Mouse (Mus musculus) liver, embryonic 12.5 days (tissue): ENCODE results near the gene Tex33. TPM values are rescaled to one million over a fixed set of nuclear protein-coding genes. Genes with fewer than 3 reads are reported as not detected.

ENCODE experiments used
- ATAC-seq: fragments of 200-750 bp; cut with Nextera tagmentation; 2 replicates; pipeline ENCODE4 v1.8.0; 2017; ENCODE audit warnings: moderate number of reproducible peaks, mild to moderate bottlenecking, moderate library complexity
- H3K27ac ChIP-seq: fragments of 300-500 bp; sonication (generic); 2 replicates; pipeline ENCODE4 v1.5.1; 2016; ENCODE audit warnings: mild to moderate bottlenecking
- H3K27me3 ChIP-seq: fragments of 300-500 bp; sonication (generic); replicated peaks from 2 replicates; pipeline ENCODE4 v1.6.1; 2016; ENCODE audit warnings: mild to moderate bottlenecking, moderate library complexity
- H3K36me3 ChIP-seq: fragments of 300-500 bp; sonication (generic); 2 replicates; pipeline ENCODE4 v1.6.1; 2016; ENCODE audit warnings: mild to moderate bottlenecking, moderate library complexity
- H3K4me1 ChIP-seq: fragments of 300-500 bp; sonication (generic); 2 replicates; pipeline ENCODE4 v1.6.1; 2016
- H3K4me2 ChIP-seq: fragments of 300-500 bp; sonication (generic); 2 replicates; pipeline ENCODE4 v1.6.1; 2016; ENCODE audit warnings: mild to moderate bottlenecking, moderate library complexity
- H3K4me3 ChIP-seq: fragments of 300-500 bp; sonication (generic); 2 replicates; pipeline ENCODE4 v1.5.1; 2016; ENCODE audit warnings: mild to moderate bottlenecking, moderate library complexity
- H3K9ac ChIP-seq: fragments of 300-500 bp; sonication (generic); 2 replicates; pipeline ENCODE4 v1.6.1; 2016; ENCODE audit warnings: mild to moderate bottlenecking, moderate library complexity
- H3K9me3 ChIP-seq: fragments of 300-500 bp; sonication (generic); replicated peaks from 2 replicates; pipeline ENCODE4 v1.6.1; 2016; ENCODE audit warnings: mild to moderate bottlenecking, moderate library complexity
- WGBS: fragments of 180-500 bp; shearing (Covaris S2); methylation state at CpG from one replicate; pipeline ENCODE4 v1.1.7; 2016; ENCODE audit not compliant: insufficient replicate concordance; 5-methylcytosine and 5-hydroxymethylcytosine counted together
- polyA plus RNA-seq: library from polyadenylated mRNA; unstranded; fragments of >200 nt; fragmentation: Nextera tagmentation; extraction: Ambion mirVana; gene quantifications from 2 replicates; pipeline ENCODE4 v1.2.1, GENCODE M21; 2016

The Tex33 gene
- polyA plus RNA-seq, 1 experiment from 2014 or later = not detected

- Histone ChIP-seq H3K36me3 (no peaks in the 10 kb centered on the region), H3K9ac (no peak overlapping the region), H3K27ac (no peak overlapping the region), H3K4me1 (peaks cover 9% of the 10 kb centered on the region; the same call in 1 of the 2 replicates), H3K9me3 (no peaks in the 10 kb centered on the region), H3K4me2 (no peak overlapping the region), H3K27me3 (peaks cover 16% of the 10 kb centered on the region; the same call in 1 of the 2 replicates), H3K4me3 (no peak overlapping the region)
- ATAC-seq = no peak
- WGBS = 78% methylated on average over 1 of the region's 1 CpGs
Measured at GRCm38 (mm10) chr15:78385564-78385963, 10.1 kb downstream of the Tex33 start.

GRCm38 (mm10) chr15:78384220-78385116, 11.2 kb downstream of the Tex33 start:
- H3K9me3 ChIP-seq = no peaks in the 10 kb centered on the region
- H3K4me2 ChIP-seq = no peak overlapping the region
- WGBS = 60% methylated on average over 7 of the region's 7 CpGs
- H3K36me3 ChIP-seq = no peaks in the 10 kb centered on the region
- no peak overlapping the region for H3K4me3 ChIP-seq
- H3K27me3 ChIP-seq = peaks cover 16% of the 10 kb centered on the region; the same call in 1 of the 2 replicates
- no peak overlapping the region for H3K27ac ChIP-seq
- no peak overlapping the region for H3K9ac ChIP-seq
- H3K4me1 ChIP-seq = peaks cover 9% of the 10 kb centered on the region; the same call in 1 of the 2 replicates
- ATAC-seq = no peak

- WGBS = 65% methylated on average over 11 of the region's 11 CpGs
- Histone ChIP-seq H3K27ac (no peak overlapping the region), H3K9ac (no peak overlapping the region), H3K9me3 (no peaks in the 10 kb centered on the region), H3K36me3 (no peaks in the 10 kb centered on the region), H3K4me2 (no peak overlapping the region), H3K27me3 (peaks cover 10% of the 10 kb centered on the region; the same call in 1 of the 2 replicates), H3K4me3 (no peak overlapping the region), H3K4me1 (peaks cover 9% of the 10 kb centered on the region; the same call in 1 of the 2 replicates)
- ATAC-seq = no peak
Measured at GRCm38 (mm10) chr15:78383450-78384219, 12.1 kb downstream of the Tex33 start.

GRCm38 (mm10) chr15:78382115-78382514, 13.6 kb downstream of the Tex33 start:
- Histone ChIP-seq H3K27me3 (peaks cover 8% of the 10 kb centered on the region; the same call in 1 of the 2 replicates), H3K4me1 (peaks cover 9% of the 10 kb centered on the region; the same call in 1 of the 2 replicates), H3K9me3 (no peaks in the 10 kb centered on the region), H3K27ac (no peak overlapping the region), H3K4me3 (no peak overlapping the region), H3K4me2 (no peak overlapping the region), H3K36me3 (no peaks in the 10 kb centered on the region), H3K9ac (no peak overlapping the region)
- no peak for ATAC-seq
- WGBS = 83% methylated on average over 4 of the region's 4 CpGs

GRCm38 (mm10) chr15:78380741-78381140, 15.0 kb downstream of the Tex33 start:
- H3K27ac ChIP-seq = no peak overlapping the region
- no peak overlapping the region for H3K4me2 ChIP-seq
- no peak overlapping the region for H3K4me3 ChIP-seq
- 56% methylated on average over 4 of the region's 4 CpGs for WGBS
- no peak for ATAC-seq
- no peaks in the 10 kb centered on the region for H3K36me3 ChIP-seq
- peaks cover 9% of the 10 kb centered on the region; the same call in 1 of the 2 replicates for H3K4me1 ChIP-seq
- no peaks in the 10 kb centered on the region for H3K9me3 ChIP-seq
- peaks cover 5% of the 10 kb centered on the region; the same call in 1 of the 2 replicates for H3K27me3 ChIP-seq
- H3K9ac ChIP-seq = no peak overlapping the region

- Histone ChIP-seq H3K27me3 (peaks cover 5% of the 10 kb centered on the region; the same call in 1 of the 2 replicates), H3K9ac (no peak overlapping the region), H3K4me1 (peaks cover 9% of the 10 kb centered on the region; the same call in 1 of the 2 replicates), H3K4me2 (no peak overlapping the region), H3K36me3 (no peaks in the 10 kb centered on the region), H3K9me3 (no peaks in the 10 kb centered on the region), H3K27ac (no peak overlapping the region), H3K4me3 (no peak overlapping the region)
- no peak for ATAC-seq
- WGBS = 59% methylated on average over 2 of the region's 2 CpGs
Measured at GRCm38 (mm10) chr15:78380208-78380607, 15.5 kb downstream of the Tex33 start.

GRCm38 (mm10) chr15:78378556-78378955, 17.2 kb downstream of the Tex33 start:
- Histone ChIP-seq H3K4me2 (no peak overlapping the region), H3K36me3 (no peaks in the 10 kb centered on the region), H3K9me3 (no peaks in the 10 kb centered on the region), H3K4me1 (no peaks in the 10 kb centered on the region), H3K27ac (no peak overlapping the region), H3K27me3 (peaks cover 5% of the 10 kb centered on the region; the same call in 1 of the 2 replicates), H3K9ac (no peak overlapping the region), H3K4me3 (no peak overlapping the region)
- ATAC-seq = no peak
- 63% methylated on average over 10 of the region's 10 CpGs for WGBS

- H3K27ac ChIP-seq = no peak overlapping the region
Measured at GRCm38 (mm10) chr15:78377859-78378258, 17.9 kb downstream of the Tex33 start.

GRCm38 (mm10) chr15:78374204-78374603, 21.5 kb downstream of the Tex33 start:
- Histone ChIP-seq H3K4me3 (no peak overlapping the region), H3K4me1 (no peaks in the 10 kb centered on the region), H3K9ac (no peak overlapping the region), H3K9me3 (no peaks in the 10 kb centered on the region), H3K27me3 (peaks cover 21% of the 10 kb centered on the region), H3K4me2 (no peak overlapping the region), H3K36me3 (no peaks in the 10 kb centered on the region), H3K27ac (no peak overlapping the region)
- whole genome bisulfite sequencing = 69% methylated on average over 3 of the region's 3 CpGs
- no peak for ATAC-seq

More at GRCm38 (mm10) chr15:78377859-78378258, 17.9 kb downstream of the Tex33 start:
- no peaks in the 10 kb centered on the region for H3K9me3 ChIP-seq
- no peak overlapping the region for H3K4me3 ChIP-seq
- ATAC-seq = no peak
- no peak overlapping the region for H3K4me2 ChIP-seq
- 67% methylated on average over 10 of the region's 10 CpGs for WGBS
- H3K36me3 ChIP-seq = no peaks in the 10 kb centered on the region
- no peak overlapping the region for H3K9ac ChIP-seq
- peaks cover 5% of the 10 kb centered on the region; the same call in 1 of the 2 replicates for H3K27me3 ChIP-seq
- H3K4me1 ChIP-seq = no peaks in the 10 kb centered on the region

GRCm38 (mm10) chr15:78372796-78373195, 22.9 kb downstream of the Tex33 start:
- no peak overlapping the region for H3K4me2 ChIP-seq
- ATAC-seq = no peak
- no peaks in the 10 kb centered on the region for H3K4me1 ChIP-seq
- H3K27me3 ChIP-seq = peaks cover 18% of the 10 kb centered on the region
- H3K9ac ChIP-seq = no peak overlapping the region
- no peaks in the 10 kb centered on the region for H3K36me3 ChIP-seq
- no peaks in the 10 kb centered on the region for H3K9me3 ChIP-seq
- 67% methylated on average over 3 of the region's 3 CpGs for WGBS
- H3K4me3 ChIP-seq = no peak overlapping the region
- no peak overlapping the region for H3K27ac ChIP-seq

GRCm38 (mm10) chr15:78369641-78370040, 26.1 kb downstream of the Tex33 start:
- Histone ChIP-seq H3K9ac (no peak overlapping the region), H3K27ac (peak overlapping the region; percentile 15; the same call in 1 of the 2 replicates), H3K27me3 (peaks cover 21% of the 10 kb centered on the region), H3K9me3 (no peaks in the 10 kb centered on the region), H3K36me3 (no peaks in the 10 kb centered on the region), H3K4me3 (no peak overlapping the region), H3K4me1 (no peaks in the 10 kb centered on the region), H3K4me2 (no peak overlapping the region)
- ATAC-seq = no peak
- 84% methylated on average over 1 of the region's 1 CpGs for WGBS
